8 mouse cellular contexts compared by ENCODE assay signal in genomic region chr4:135411633-135412032, GRCm38 (mm10). TPM values are rescaled to one million over a fixed set of nuclear protein-coding genes. Genes with fewer than 3 reads are reported as not detected.
DNase-seq lines count a peak whose midpoint lies in the region; ATAC-seq and TF ChIP-seq lines count a peak whose summit lies in the region.

No protein-coding gene starts in this region.

- ATAC-seq in forebrain, postnatal 0 days, result no peak; the same call in 1 of the 2 replicates
- ATAC-seq in forebrain, embryonic 12.5 days (ENCODE audit: low FRiP score), result no peak

- H3K27ac ChIP-seq in forebrain, postnatal 0 days (ENCODE audit: low read depth, low read length), result no peak overlapping the region
- H3K27ac ChIP-seq in forebrain, embryonic 12.5 days, result no peak overlapping the region
- no peak overlapping the region for H3K27ac ChIP-seq in embryonic fibroblast, embryonic 13.5 days (ENCODE audit: insufficient read depth, low read length)

- 33% methylated on average over 4 of the region's 4 CpGs for whole genome bisulfite sequencing in forebrain, postnatal 0 days
- 44% methylated on average over 4 of the region's 4 CpGs for WGBS in forebrain, embryonic 12.5 days

- TF ChIP-seq CTCF in forebrain, postnatal 0 days (IDR thresholded peaks at IDR 0.05; ENCODE audit: low read depth), result peak; percentile 84
- peak; percentile 88 for TF ChIP-seq CTCF in embryonic fibroblast, embryonic 13.5 days (IDR thresholded peaks at IDR 0.05; ENCODE audit: borderline replicate concordance, insufficient read depth, low read length)

- H3K9me3 ChIP-seq in forebrain, postnatal 0 days (ENCODE audit: low read length), result no peaks in the 10 kb centered on the region
- H3K9me3 ChIP-seq in forebrain, embryonic 12.5 days, result no peaks in the 10 kb centered on the region

- peak; percentile 72 for DNase-seq in forebrain, postnatal 0 days
- peak; percentile 80 for DNase-seq in A20 (ENCODE audit: low read depth, low spot score)
- DNase-seq in adrenal gland, adult 18-20 months (ENCODE audit: low spot score in 2 of 2), result peak; percentile 64 to 73
- peak; percentile 62 to 64 for DNase-seq in kidney, postnatal 25 days
- peak; percentile 74 for DNase-seq in lung, postnatal 14 days
- DNase-seq in spleen, postnatal 4 days (ENCODE audit: low spot score in 2 of 2), result peak; percentile 67 to 89

- no peak overlapping the region for H3K4me2 ChIP-seq in forebrain, postnatal 0 days (ENCODE audit: low read depth)
- no peak overlapping the region for H3K4me2 ChIP-seq in forebrain, embryonic 12.5 days

- no peak overlapping the region for H3K4me3 ChIP-seq in forebrain, postnatal 0 days (ENCODE audit: low read depth, low read length)
- no peak overlapping the region for H3K4me3 ChIP-seq in forebrain, embryonic 12.5 days (replicated peaks)
- H3K4me3 ChIP-seq in embryonic fibroblast, embryonic 13.5 days (ENCODE audit: insufficient read depth, low read length), result no peak overlapping the region

- no peak overlapping the region for H3K9ac ChIP-seq in forebrain, postnatal 0 days
- H3K9ac ChIP-seq in forebrain, embryonic 12.5 days, result no peak overlapping the region

- TF ChIP-seq POLR2A in embryonic fibroblast, embryonic 13.5 days (IDR thresholded peaks at IDR 0.05; ENCODE audit: low read depth, low read length), result no peak

- no peaks in the 10 kb centered on the region for H3K4me1 ChIP-seq in forebrain, postnatal 0 days (ENCODE audit: insufficient read depth)
- H3K4me1 ChIP-seq in forebrain, embryonic 12.5 days, result no peaks in the 10 kb centered on the region
- no peaks in the 10 kb centered on the region for H3K4me1 ChIP-seq in embryonic fibroblast, embryonic 13.5 days (ENCODE audit: control insufficient read depth, insufficient read depth, low read length)

- no peaks in the 10 kb centered on the region for H3K27me3 ChIP-seq in forebrain, postnatal 0 days (ENCODE audit: insufficient read depth, low read length)
- no peaks in the 10 kb centered on the region for H3K27me3 ChIP-seq in forebrain, embryonic 12.5 days

- H3K36me3 ChIP-seq in forebrain, postnatal 0 days (ENCODE audit: insufficient read depth), result peaks cover 18% of the 10 kb centered on the region; the same call in 1 of the 2 replicates
- peaks cover 14% of the 10 kb centered on the region for H3K36me3 ChIP-seq in forebrain, embryonic 12.5 days (replicated peaks)

RNA-seq across cellular contexts. Expression of gene Ncmap, which starts 13.6 kb away (rescaled TPM):
- 0.90 and 1.2 TPM in 2 replicates for total RNA-seq in forebrain, postnatal 0 days (2014; rRNA removed)
- polyA plus RNA-seq in forebrain, postnatal 0 days (2015; fragmentation: Nextera tagmentation; extraction: Ambion mirVana), result 0.63 and 0.86 TPM in 2 replicates
- 0.63 and 1.1 TPM in 2 replicates for polyA plus RNA-seq in forebrain, embryonic 12.5 days (2016; fragmentation: Nextera tagmentation; extraction: Ambion mirVana)
- under 1 TPM in 1 of 2 experiments, not detected in 1; 0.26 TPM for total RNA-seq in adrenal gland, adult 18-20 months (2021)
- not detected in 2 replicates for polyA plus RNA-seq in embryonic fibroblast, embryonic 13.5 days (2011; ENCODE audit: insufficient read length, low read depth, missing spikeins)

RNA-seq across cellular contexts. Expression of gene Rcan3, which starts 22.0 kb away (rescaled TPM):
- total RNA-seq in forebrain, postnatal 0 days (2014; rRNA removed), result 52.4 and 67.3 TPM in 2 replicates
- 32.6 and 40.4 TPM in 2 replicates for polyA plus RNA-seq in forebrain, postnatal 0 days (2015; fragmentation: Nextera tagmentation; extraction: Ambion mirVana)
- 18.6 and 20.2 TPM in 2 replicates for polyA plus RNA-seq in forebrain, embryonic 12.5 days (2016; fragmentation: Nextera tagmentation; extraction: Ambion mirVana)
- 10 to 100 TPM; 14.2 to 15.3 TPM for total RNA-seq in adrenal gland, adult 18-20 months (2021)
- 17.5 and 18.2 TPM in 2 replicates for polyA plus RNA-seq in embryonic fibroblast, embryonic 13.5 days (2011; ENCODE audit: insufficient read length, low read depth, missing spikeins)

RNA-seq across cellular contexts. Expression of gene Srrm1, which starts 58.5 kb away (rescaled TPM):
- total RNA-seq in forebrain, postnatal 0 days (2014; rRNA removed), result 38.5 and 46.6 TPM in 2 replicates
- polyA plus RNA-seq in forebrain, postnatal 0 days (2015; fragmentation: Nextera tagmentation; extraction: Ambion mirVana), result 129 and 173 TPM in 2 replicates
- polyA plus RNA-seq in forebrain, embryonic 12.5 days (2016; fragmentation: Nextera tagmentation; extraction: Ambion mirVana), result 272 and 275 TPM in 2 replicates
- 100 to 1,000 TPM in 1 of 2 experiments, 10 to 100 TPM in 1; 99.3 to 114 TPM for total RNA-seq in adrenal gland, adult 18-20 months (2021)
- 160 and 173 TPM in 2 replicates for polyA plus RNA-seq in embryonic fibroblast, embryonic 13.5 days (2011; ENCODE audit: insufficient read length, low read depth, missing spikeins)
